Mouse (Mus musculus): ENCODE measurements around the gene Aanat.

DNA sequence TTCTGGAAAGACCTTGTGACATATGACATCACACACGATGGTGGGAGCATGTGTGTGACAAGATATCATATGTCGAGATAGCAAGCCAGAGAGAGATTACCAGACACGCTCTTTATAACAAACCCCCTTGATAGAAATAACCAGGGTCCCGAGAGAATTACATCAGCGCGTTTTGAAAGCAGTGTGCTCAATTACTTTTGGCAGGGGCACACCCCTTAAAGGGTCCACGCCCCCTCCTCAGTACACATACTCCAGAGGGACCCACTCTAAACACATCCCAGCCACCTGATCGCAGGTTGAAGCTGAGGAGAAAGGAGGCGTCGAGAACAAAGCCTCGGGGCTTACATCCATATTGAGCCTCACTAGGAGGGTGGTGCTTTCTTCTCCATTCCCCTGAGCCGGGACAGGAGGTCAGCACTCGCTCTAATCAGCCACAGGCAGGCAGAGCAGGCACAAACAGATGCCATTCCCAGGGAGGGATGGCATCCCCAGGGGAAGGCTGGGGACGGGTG is 2.8 kb downstream of the Aanat start:
- TF ChIP-seq CTCF (IDR thresholded peaks at IDR 0.05; ENCODE audit: low read depth) = no peak
- no peak for TF ChIP-seq EP300 (IDR thresholded peaks at IDR 0.05; ENCODE audit: low read depth)

Data from heart, postnatal 0 days (tissue).